Mouse (Mus musculus) E14TG2a.4 (cell line): Measurements from ENCODE around the gene Nav1.

Source experiments
- CTCF ChIP-seq: conservative IDR thresholded peaks from 2 replicates; pipeline ENCODE4 v1.5.1; 2014; ENCODE audit warnings: low read length
- POU5F1 ChIP-seq: IDR thresholded peaks from 2 replicates; pipeline ENCODE4 v1.6.1; 2014; ENCODE audit warnings: low read length, borderline replicate concordance

DNA sequence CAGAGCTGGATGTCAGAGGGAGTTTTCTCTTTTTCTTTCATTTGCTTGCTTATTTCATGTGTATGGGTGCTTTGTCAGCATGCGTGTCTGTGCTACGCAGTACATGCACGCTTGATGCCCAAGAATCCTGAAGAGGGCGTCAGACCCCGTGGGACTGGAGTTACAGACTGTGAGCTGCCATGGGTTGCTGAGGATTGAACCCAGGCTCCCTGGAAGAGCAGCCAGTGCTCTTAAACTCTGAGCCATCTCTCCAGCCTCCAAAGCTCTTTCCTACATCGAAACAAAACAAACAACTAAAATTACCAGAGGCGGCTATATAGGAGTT, 131.6 kb downstream of the Nav1 start:
- TF ChIP-seq CTCF (no peak), POU5F1 (no peak)
